Mouse (Mus musculus) testis, adult 2 months (tissue): ENCODE results near the gene Cdh22.

Experiments used
- CTCF ChIP-seq: fragments of 200-500 bp; IDR thresholded peaks from 2 replicates; pipeline ENCODE4 v1.5.1; 2012; ENCODE audit warnings: low read depth, mild to moderate bottlenecking, inconsistent platforms, low read length, moderate library complexity; ENCODE audit not compliant: control insufficient read depth, insufficient read depth, insufficient replicate concordance
- POLR2A ChIP-seq: fragments of 200-500 bp; IDR thresholded peaks from 2 replicates; pipeline ENCODE4 v1.6.1; 2012; ENCODE audit warnings: low read depth, mild to moderate bottlenecking, inconsistent platforms, low read length, moderate library complexity; ENCODE audit not compliant: control insufficient read depth

GRCm38 (mm10) chr2:165074937-165075336, 159.7 kb downstream of the Cdh22 start:
- TF ChIP-seq CTCF (peak; percentile 96; the same call in 1 of the 2 replicates), POLR2A (no peak)
